Mouse (Mus musculus) small intestine, adult 2 months (tissue): ENCODE data around the gene Nudt14. TPM values are rescaled to one million over a fixed set of nuclear protein-coding genes. Genes with fewer than 3 reads are reported as not detected.
A peak's percentile ranks its signal among the peaks of the same experiment; 100 is the strongest.

Experiments
- H3K27ac ChIP-seq: fragments of 200-500 bp; 2 replicates; pipeline ENCODE4 v1.5.1; 2012; ENCODE audit warnings: low read depth, low read length, control low read depth, inconsistent platforms; ENCODE audit not compliant: insufficient read depth
- H3K27me3 ChIP-seq: fragments of 200-500 bp; 2 replicates; pipeline ENCODE4 v1.6.1; 2012; ENCODE audit warnings: mild to moderate bottlenecking, moderate library complexity, low read length, inconsistent platforms; ENCODE audit not compliant: control insufficient read depth, insufficient read depth
- H3K36me3 ChIP-seq: fragments of 200-500 bp; 2 replicates; pipeline ENCODE4 v1.6.1; 2012; ENCODE audit warnings: mild to moderate bottlenecking, low read length, control low read depth, inconsistent platforms; ENCODE audit not compliant: control insufficient read depth, insufficient read depth
- H3K4me1 ChIP-seq: fragments of 200-500 bp; 2 replicates; pipeline ENCODE4 v1.6.1; 2012; ENCODE audit warnings: low read length, inconsistent platforms, mixed read lengths; ENCODE audit not compliant: control insufficient read depth, insufficient read depth, insufficient read length
- H3K4me3 ChIP-seq: fragments of 200-500 bp; 2 replicates; pipeline ENCODE4 v1.5.1; 2012; ENCODE audit warnings: low read depth, mild to moderate bottlenecking, control low read depth, inconsistent platforms, low read length, moderate library complexity
- CTCF ChIP-seq: fragments of 200-500 bp; IDR thresholded peaks from 2 replicates; pipeline ENCODE4 v1.5.1; 2012; ENCODE audit warnings: low read depth, mild to moderate bottlenecking, control low read depth, inconsistent platforms, low read length, moderate library complexity, mixed read lengths; ENCODE audit not compliant: insufficient replicate concordance, insufficient read length; ENCODE audit errors: extremely low read depth
- POLR2A ChIP-seq: fragments of 200-500 bp; IDR thresholded peaks from 2 replicates; pipeline ENCODE4 v1.6.1; 2012; ENCODE audit warnings: low read depth, mild to moderate bottlenecking, control low read depth, inconsistent platforms, low read length, moderate library complexity
- WGBS: fragments of 180-500 bp; shearing (Covaris S2); methylation state at CpG from one replicate; pipeline ENCODE4 v1.1.7; 2018; 5-methylcytosine and 5-hydroxymethylcytosine counted together
- polyA plus RNA-seq: library from polyadenylated mRNA; depleted of rRNA; stranded (reverse); fragments of >200 nt; gene quantifications from 2 replicates; pipeline ENCODE4 v1.2.3, GENCODE M21; 2012

Nudt14 gene
- polyA plus RNA-seq, 1 experiment: 42.4 TPM

- Histone ChIP-seq H3K4me3 (peak within 1 kb of the TSS; percentile 78), H3K4me1 (peaks cover 7% of the 10 kb centered on the region), H3K27ac (peak within 1 kb of the TSS; percentile 76), H3K36me3 (peaks cover 30% of the 10 kb centered on the region), H3K27me3 (no peaks in the 10 kb centered on the region)
- TF ChIP-seq CTCF (peak; percentile 52), POLR2A (peak; percentile 60)
- WGBS: under 1% methylated on average over 80 of the region's 80 CpGs
These were observed 34.6 kb upstream of the Nudt14 start, which contains the start of gene Btbd6 for GRCm38 (mm10) chr12:112976371-112977073. TSS of gene Btbd6 (plus strand) at chr12:112976482.

- TF ChIP-seq POLR2A (no peak), CTCF (no peak)
- Histone ChIP-seq H3K4me3 (no peak overlapping the region), H3K27me3 (no peaks in the 10 kb centered on the region), H3K4me1 (peaks cover 7% of the 10 kb centered on the region), H3K27ac (no peak overlapping the region), H3K36me3 (peaks cover 38% of the 10 kb centered on the region)
- 87% methylated on average over 9 of the region's 9 CpGs for WGBS
These were observed 32.8 kb upstream of the Nudt14 start for GRCm38 (mm10) chr12:112974736-112975135.

GRCm38 (mm10) chr12:112969616-112970015 is 27.7 kb upstream of the Nudt14 start:
- Histone ChIP-seq H3K4me3 (no peak overlapping the region), H3K27me3 (no peaks in the 10 kb centered on the region), H3K36me3 (peaks cover 68% of the 10 kb centered on the region), H3K27ac (no peak overlapping the region), H3K4me1 (no peaks in the 10 kb centered on the region)
- no peak for TF ChIP-seq POLR2A
- no peak for TF ChIP-seq CTCF
- WGBS: 92% methylated on average over 6 of the region's 6 CpGs

GRCm38 (mm10) chr12:112968943-112969342 is 27.0 kb upstream of the Nudt14 start:
- no peak overlapping the region for H3K4me3 ChIP-seq
- no peak overlapping the region for H3K27ac ChIP-seq
- WGBS: 89% methylated on average over 8 of the region's 8 CpGs
- H3K4me1 ChIP-seq: no peaks in the 10 kb centered on the region
- no peak for TF ChIP-seq POLR2A
- no peak for TF ChIP-seq CTCF
- peaks cover 75% of the 10 kb centered on the region for H3K36me3 ChIP-seq
- H3K27me3 ChIP-seq: no peaks in the 10 kb centered on the region

GRCm38 (mm10) chr12:112965783-112966182 is 23.9 kb upstream of the Nudt14 start:
- WGBS: 94% methylated on average over 13 of the region's 13 CpGs
- peaks cover 89% of the 10 kb centered on the region for H3K36me3 ChIP-seq

GRCm38 (mm10) chr12:112961872-112962271 is 19.9 kb upstream of the Nudt14 start:
- Histone ChIP-seq H3K4me3 (no peak overlapping the region), H3K36me3 (peaks cover 63% of the 10 kb centered on the region), H3K27me3 (no peaks in the 10 kb centered on the region), H3K4me1 (no peaks in the 10 kb centered on the region), H3K27ac (no peak overlapping the region)
- 80% methylated on average over 5 of the region's 5 CpGs for WGBS
- no peak for TF ChIP-seq POLR2A
- TF ChIP-seq CTCF: no peak

More at GRCm38 (mm10) chr12:112965783-112966182, 23.9 kb upstream of the Nudt14 start:
- TF ChIP-seq CTCF: no peak
- no peak for TF ChIP-seq POLR2A
- H3K27ac ChIP-seq: no peak overlapping the region
- H3K4me3 ChIP-seq: no peak overlapping the region
- H3K4me1 ChIP-seq: no peaks in the 10 kb centered on the region
- H3K27me3 ChIP-seq: no peaks in the 10 kb centered on the region

- no peak overlapping the region for H3K27ac ChIP-seq
- H3K4me3 ChIP-seq: no peak overlapping the region
- H3K27me3 ChIP-seq: no peaks in the 10 kb centered on the region
- WGBS: 70% methylated on average over 7 of the region's 7 CpGs
- no peaks in the 10 kb centered on the region for H3K4me1 ChIP-seq
- TF ChIP-seq POLR2A (no peak), CTCF (no peak)
- H3K36me3 ChIP-seq: peaks cover 59% of the 10 kb centered on the region
These were observed 19.5 kb upstream of the Nudt14 start for GRCm38 (mm10) chr12:112961428-112961827.
